Mouse (Mus musculus): ENCODE results near the gene Gja5. TPM values are rescaled to one million over a fixed set of nuclear protein-coding genes. Genes with fewer than 3 reads are reported as not detected.
"Not testable (repeated sequence)": the region's sequence is repeated elsewhere in the genome, so short reads cannot be mapped to it uniquely, and the experiment has no call there.

Gja5 gene
- polyA plus RNA-seq, 1 experiment: 0.48 TPM

GRCm38 (mm10) chr3:97076412-97076811, 171.9 kb downstream of the Gja5 start:
- TF ChIP-seq POLR2A (IDR thresholded peaks at IDR 0.05; ENCODE audit: extremely low read depth, insufficient read depth, low read length) (no peak), CTCF (IDR thresholded peaks at IDR 0.05; ENCODE audit: extremely low read depth, insufficient read depth, low read length) (peak; percentile 50)
- peaks cover 2% of the 10 kb centered on the region; the same call in 1 of the 2 replicates for H3K4me1 ChIP-seq (ENCODE audit: control insufficient read depth, insufficient read depth, low read length)
- H3K4me3 ChIP-seq (ENCODE audit: insufficient read depth, low read length): no peak overlapping the region
- H3K27ac ChIP-seq (ENCODE audit: insufficient read depth, low read length): no peak overlapping the region

- TF ChIP-seq POLR2A (IDR thresholded peaks at IDR 0.05; ENCODE audit: extremely low read depth, insufficient read depth, low read length) (no peak), CTCF (IDR thresholded peaks at IDR 0.05; ENCODE audit: extremely low read depth, insufficient read depth, low read length) (no peak)
- Histone ChIP-seq H3K4me1 (ENCODE audit: control insufficient read depth, insufficient read depth, low read length) (no peaks in the 10 kb centered on the region), H3K4me3 (ENCODE audit: insufficient read depth, low read length) (no peak overlapping the region), H3K27ac (ENCODE audit: insufficient read depth, low read length) (no peak overlapping the region)
Observed at GRCm38 (mm10) chr3:97078436-97078835, 173.9 kb downstream of the Gja5 start.

- TF ChIP-seq CTCF (IDR thresholded peaks at IDR 0.05; ENCODE audit: extremely low read depth, insufficient read depth, low read length) (no peak), POLR2A (IDR thresholded peaks at IDR 0.05; ENCODE audit: extremely low read depth, insufficient read depth, low read length) (no peak)
- Histone ChIP-seq H3K27ac (ENCODE audit: insufficient read depth, low read length) (no peak overlapping the region), H3K4me1 (ENCODE audit: control insufficient read depth, insufficient read depth, low read length) (no peaks in the 10 kb centered on the region), H3K4me3 (ENCODE audit: insufficient read depth, low read length) (no peak overlapping the region)
Observed at GRCm38 (mm10) chr3:97082156-97082555, 177.7 kb downstream of the Gja5 start.

- no peak overlapping the region for H3K27ac ChIP-seq (ENCODE audit: insufficient read depth, low read length)
- no peaks in the 10 kb centered on the region for H3K4me1 ChIP-seq (ENCODE audit: control insufficient read depth, insufficient read depth, low read length)
- no peak overlapping the region for H3K4me3 ChIP-seq (ENCODE audit: insufficient read depth, low read length)
- TF ChIP-seq CTCF (IDR thresholded peaks at IDR 0.05; ENCODE audit: extremely low read depth, insufficient read depth, low read length) (no peak), POLR2A (IDR thresholded peaks at IDR 0.05; ENCODE audit: extremely low read depth, insufficient read depth, low read length) (no peak)
Observed at GRCm38 (mm10) chr3:97087326-97087725, 182.8 kb downstream of the Gja5 start.

- not testable (repeated sequence) for H3K4me3 ChIP-seq (ENCODE audit: insufficient read depth, low read length); H3K4me1 ChIP-seq (ENCODE audit: control insufficient read depth, insufficient read depth, low read length); H3K27ac ChIP-seq (ENCODE audit: insufficient read depth, low read length)
Observed at GRCm38 (mm10) chr3:97088291-97088690, 183.8 kb downstream of the Gja5 start.

GRCm38 (mm10) chr3:97091971-97092370, 187.5 kb downstream of the Gja5 start:
- not testable (repeated sequence) for H3K27ac ChIP-seq (ENCODE audit: insufficient read depth, low read length); H3K4me1 ChIP-seq (ENCODE audit: control insufficient read depth, insufficient read depth, low read length); H3K4me3 ChIP-seq (ENCODE audit: insufficient read depth, low read length)

- H3K27ac ChIP-seq (ENCODE audit: insufficient read depth, low read length); H3K4me3 ChIP-seq (ENCODE audit: insufficient read depth, low read length); H3K4me1 ChIP-seq (ENCODE audit: control insufficient read depth, insufficient read depth, low read length): not testable (repeated sequence)
Observed at GRCm38 (mm10) chr3:97096664-97097063, 192.2 kb downstream of the Gja5 start.

- no peak for TF ChIP-seq POLR2A (IDR thresholded peaks at IDR 0.05; ENCODE audit: extremely low read depth, insufficient read depth, low read length)
- TF ChIP-seq CTCF (IDR thresholded peaks at IDR 0.05; ENCODE audit: extremely low read depth, insufficient read depth, low read length): no peak
- Histone ChIP-seq H3K4me3 (ENCODE audit: insufficient read depth, low read length) (no peak overlapping the region), H3K27ac (ENCODE audit: insufficient read depth, low read length) (no peak overlapping the region), H3K4me1 (ENCODE audit: control insufficient read depth, insufficient read depth, low read length) (no peaks in the 10 kb centered on the region)
Observed at GRCm38 (mm10) chr3:97100784-97101641, 196.5 kb downstream of the Gja5 start.

GRCm38 (mm10) chr3:97103946-97104345, 199.5 kb downstream of the Gja5 start:
- not testable (repeated sequence) for H3K4me1 ChIP-seq (ENCODE audit: control insufficient read depth, insufficient read depth, low read length); H3K27ac ChIP-seq (ENCODE audit: insufficient read depth, low read length); H3K4me3 ChIP-seq (ENCODE audit: insufficient read depth, low read length)

GRCm38 (mm10) chr3:97104696-97105430, 200.4 kb downstream of the Gja5 start:
- Histone ChIP-seq H3K27ac (ENCODE audit: insufficient read depth, low read length) (no peak overlapping the region), H3K4me1 (ENCODE audit: control insufficient read depth, insufficient read depth, low read length) (no peaks in the 10 kb centered on the region), H3K4me3 (ENCODE audit: insufficient read depth, low read length) (no peak overlapping the region)
- TF ChIP-seq POLR2A (IDR thresholded peaks at IDR 0.05; ENCODE audit: extremely low read depth, insufficient read depth, low read length): no peak
- no peak for TF ChIP-seq CTCF (IDR thresholded peaks at IDR 0.05; ENCODE audit: extremely low read depth, insufficient read depth, low read length)
